Mouse (Mus musculus) olfactory bulb, adult 2 months (tissue): Measurements from ENCODE around the gene Fsd1.

Experiments
- CTCF ChIP-seq: fragments of 200-500 bp; IDR thresholded peaks from 2 replicates; pipeline ENCODE4 v1.5.1; 2012; ENCODE audit warnings: low read depth, mild to moderate bottlenecking, low read length, moderate library complexity; ENCODE audit not compliant: insufficient read depth
- POLR2A ChIP-seq: fragments of 200-500 bp; IDR thresholded peaks from 2 replicates; pipeline ENCODE4 v1.6.1; 2012; ENCODE audit warnings: mild to moderate bottlenecking, low read depth, low read length, moderate library complexity; ENCODE audit not compliant: insufficient read depth

GRCm38 (mm10) chr17:56026303-56026702, 40.0 kb downstream of the Fsd1 start:
- TF ChIP-seq CTCF (no peak), POLR2A (no peak)
